Mouse (Mus musculus) lung, adult 2 months (tissue): Measurements from ENCODE around the gene Mcub.

ENCODE experiments used
- CTCF ChIP-seq: fragments of 200-500 bp; IDR thresholded peaks from 2 replicates; pipeline ENCODE4 v1.5.1; 2011; ENCODE audit warnings: mild to moderate bottlenecking, low read length, control low read depth; ENCODE audit not compliant: insufficient read depth
- POLR2A ChIP-seq: fragments of 200-500 bp; IDR thresholded peaks from 2 replicates; pipeline ENCODE4 v1.6.1; 2011; ENCODE audit warnings: low read depth, mild to moderate bottlenecking, control low read depth, low read length, borderline replicate concordance; ENCODE audit errors: extremely low read depth

- TF ChIP-seq POLR2A (no peak), CTCF (no peak)
These were observed 21.6 kb downstream of the Mcub start for GRCm38 (mm10) chr3:129948359-129948758.
